Mouse (Mus musculus) heart, postnatal 0 days (tissue): ENCODE results near the gene Rgs9. TPM values are rescaled to one million over a fixed set of nuclear protein-coding genes. Genes with fewer than 3 reads are reported as not detected.

Experiments
- ATAC-seq: fragments of 200-750 bp; cut with Nextera tagmentation; 2 replicates; pipeline ENCODE4 v1.8.0; 2017; ENCODE audit warnings: low read depth, moderate number of reproducible peaks, moderate library complexity; ENCODE audit not compliant: insufficient read depth
- DNase-seq: peaks from one replicate; pipeline ENCODE4 v3.0.0-alpha.2; 2016; ENCODE audit warnings: low spot score
- H3K27ac ChIP-seq: fragments of 300-500 bp; sonication (generic); 2 replicates; pipeline ENCODE4 v1.5.1; 2014; ENCODE audit warnings: low read depth, mild to moderate bottlenecking
- H3K27me3 ChIP-seq: fragments of 300-500 bp; sonication (generic); 2 replicates; pipeline ENCODE4 v1.6.1; 2014; ENCODE audit warnings: low read length, mixed read lengths; ENCODE audit not compliant: control insufficient read depth, insufficient read depth
- H3K36me3 ChIP-seq: fragments of 300-500 bp; sonication (generic); replicated peaks from 2 replicates; pipeline ENCODE4 v1.6.1; 2014; ENCODE audit warnings: low read length, mixed read lengths; ENCODE audit not compliant: control insufficient read depth, insufficient read depth
- H3K4me1 ChIP-seq: fragments of 300-500 bp; sonication (generic); 2 replicates; pipeline ENCODE4 v1.6.1; 2014; ENCODE audit warnings: antibody characterized with exemption; ENCODE audit not compliant: control insufficient read depth, insufficient read depth
- H3K4me2 ChIP-seq: fragments of 300-500 bp; sonication (generic); 2 replicates; pipeline ENCODE4 v1.6.1; 2014; ENCODE audit warnings: low read depth, mild to moderate bottlenecking, low read length, moderate library complexity
- H3K4me3 ChIP-seq: fragments of 300-500 bp; sonication (generic); 2 replicates; pipeline ENCODE4 v1.5.1; 2014; ENCODE audit warnings: low read depth, low read length
- H3K9ac ChIP-seq: fragments of 300-500 bp; sonication (generic); replicated peaks from 2 replicates; pipeline ENCODE4 v1.6.1; 2014; ENCODE audit warnings: low read depth, low read length, mixed read lengths
- H3K9me3 ChIP-seq: fragments of 300-500 bp; sonication (generic); replicated peaks from 2 replicates; pipeline ENCODE4 v1.6.1; 2016; ENCODE audit warnings: low read length; ENCODE audit not compliant: control insufficient read depth
- CTCF ChIP-seq: IDR thresholded peaks from 2 replicates; pipeline ENCODE4 v1.5.1; 2016; ENCODE audit warnings: antibody characterized with exemption, control low read depth, low read depth
- EP300 ChIP-seq: IDR thresholded peaks from 2 replicates; pipeline ENCODE4 v1.6.1; 2016; ENCODE audit warnings: antibody characterized with exemption, low read depth
- WGBS: fragments of 180-500 bp; shearing (Covaris S2); extraction: QIAGEN DNeasy Blood & Tissue Kit; methylation state at CpG from one replicate; pipeline ENCODE4 v1.1.7; 2014; 5-methylcytosine and 5-hydroxymethylcytosine counted together
- polyA plus RNA-seq: library from polyadenylated mRNA; unstranded; fragments of >200 nt; fragmentation: Nextera tagmentation; extraction: Ambion mirVana; gene quantifications from 2 replicates; pipeline ENCODE4 v1.2.1, GENCODE M21; 2015
- total RNA-seq: library from RNA; depleted of rRNA; stranded (reverse); fragments of >200 nt; gene quantifications from 2 replicates; pipeline ENCODE4 v1.2.3, GENCODE M21; 2014; ENCODE audit warnings: low replicate concordance

Gene Rgs9
- total and polyA plus RNA-seq, 2 experiments from 2014 or later: 0.23 to 0.80 TPM

DNA sequence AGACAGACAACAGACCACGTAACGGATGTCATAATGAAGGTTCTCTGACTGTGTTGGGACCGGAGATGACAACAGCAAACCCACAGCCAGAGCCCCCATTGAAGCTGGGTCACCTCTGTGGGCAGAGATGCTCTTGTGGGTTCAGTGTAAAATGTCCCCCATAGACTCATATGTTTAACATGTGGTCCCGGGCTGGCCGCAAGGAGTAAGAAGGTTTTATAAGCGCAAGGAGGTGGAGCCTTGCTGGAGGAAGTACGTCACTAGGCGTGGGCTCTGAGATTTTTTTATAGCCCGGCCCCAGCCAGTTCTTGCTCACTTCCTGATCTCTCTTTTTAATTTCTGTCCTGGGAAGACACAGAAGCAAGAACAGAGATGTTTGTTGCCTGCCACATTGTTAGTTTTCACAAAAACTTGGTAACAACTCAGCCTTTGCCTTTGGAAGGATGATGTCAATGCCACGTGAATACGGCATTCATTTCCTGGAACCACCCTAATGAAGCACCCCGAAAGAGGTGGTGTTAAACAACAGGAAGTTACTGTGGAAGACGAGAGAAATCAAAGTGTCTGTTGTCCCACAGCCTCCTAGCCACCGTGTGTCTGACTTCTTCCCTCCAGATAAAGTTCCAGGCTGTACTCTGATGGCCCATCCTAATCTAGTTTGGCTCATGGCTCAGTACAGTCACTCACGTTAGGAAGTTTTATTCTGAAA is 79.1 kb downstream of the Rgs9 start:
- H3K36me3 ChIP-seq: no peaks in the 10 kb centered on the region
- no peak for DNase-seq
- ATAC-seq: no peak
- no peaks in the 10 kb centered on the region for H3K9me3 ChIP-seq
- no peak overlapping the region for H3K4me2 ChIP-seq
- H3K9ac ChIP-seq: no peak overlapping the region
- H3K27me3 ChIP-seq: peaks cover 4% of the 10 kb centered on the region; the same call in 1 of the 2 replicates
- H3K27ac ChIP-seq: no peak overlapping the region
- no peak for TF ChIP-seq EP300
- no peak for TF ChIP-seq CTCF
- no peaks in the 10 kb centered on the region for H3K4me1 ChIP-seq
- H3K4me3 ChIP-seq: no peak overlapping the region
- 74% methylated on average over 15 of the region's 15 CpGs for WGBS

DNA sequence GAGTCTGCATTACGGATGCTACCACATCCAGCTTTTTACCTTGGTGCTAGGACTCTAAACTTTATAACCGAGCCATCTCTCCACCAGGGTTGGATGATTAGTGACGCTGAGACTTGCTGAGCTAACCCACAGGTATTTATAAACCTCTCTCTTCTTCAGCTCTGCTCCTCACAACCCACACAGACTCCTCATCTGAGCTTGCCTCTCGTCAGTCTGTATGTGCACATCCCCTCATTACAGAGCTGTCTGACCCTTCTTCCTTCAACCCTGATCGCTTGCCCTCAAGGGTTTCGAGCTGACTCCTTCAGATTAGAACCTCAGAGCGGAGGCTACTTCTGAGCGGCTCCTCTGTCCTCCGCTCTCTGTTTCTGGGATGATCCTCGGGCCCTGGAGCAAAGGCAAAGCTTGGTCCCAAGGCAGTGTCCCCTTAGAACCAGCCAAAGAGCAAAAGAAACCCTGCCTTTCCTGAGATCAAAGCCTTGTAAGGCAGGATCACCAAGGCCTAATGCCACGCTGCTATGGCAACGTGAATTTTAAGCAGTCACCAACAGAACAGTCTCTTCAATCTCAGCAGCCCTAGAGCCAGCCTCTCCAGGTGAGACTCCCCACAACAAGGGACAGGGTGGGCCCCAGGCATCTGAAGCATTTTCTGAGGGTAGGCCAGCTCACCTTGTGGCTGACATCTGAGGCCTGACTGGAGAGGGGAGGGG is 79.9 kb downstream of the Rgs9 start:
- no peaks in the 10 kb centered on the region for H3K36me3 ChIP-seq
- H3K9ac ChIP-seq: no peak overlapping the region
- no peak overlapping the region for H3K4me2 ChIP-seq
- no peaks in the 10 kb centered on the region for H3K4me1 ChIP-seq
- H3K4me3 ChIP-seq: no peak overlapping the region
- ATAC-seq: no peak
- peaks cover 4% of the 10 kb centered on the region; the same call in 1 of the 2 replicates for H3K27me3 ChIP-seq
- no peak overlapping the region for H3K27ac ChIP-seq
- 63% methylated on average over 12 of the region's 12 CpGs for WGBS
- no peaks in the 10 kb centered on the region for H3K9me3 ChIP-seq
- DNase-seq: no peak
- no peak for TF ChIP-seq CTCF
- TF ChIP-seq EP300: no peak

DNA sequence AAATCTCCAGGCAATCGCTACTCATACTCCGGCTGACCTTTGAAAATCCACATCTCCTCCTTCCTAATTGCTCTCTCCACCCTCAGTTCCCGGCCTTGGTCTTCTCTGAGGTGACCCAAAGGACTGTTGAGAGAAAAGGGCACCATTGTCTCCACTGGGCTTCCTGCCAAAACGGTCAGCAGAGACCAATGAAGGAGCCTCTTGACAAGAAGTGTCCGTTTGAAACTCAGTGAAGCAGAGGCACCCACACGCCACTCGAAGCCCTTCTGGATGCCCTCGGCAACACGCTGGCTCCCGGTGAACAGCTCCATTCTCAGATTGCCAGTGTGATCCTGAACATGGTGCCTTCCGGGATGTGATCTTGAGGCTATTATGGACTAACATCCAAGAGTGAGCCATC is 87.2 kb downstream of the Rgs9 start:
- ATAC-seq (no peak), DNase-seq (no peak)
- Histone ChIP-seq H3K4me3 (no peak overlapping the region), H3K4me2 (no peak overlapping the region), H3K4me1 (no peaks in the 10 kb centered on the region), H3K27me3 (no peaks in the 10 kb centered on the region), H3K9ac (no peak overlapping the region), H3K27ac (no peak overlapping the region), H3K9me3 (no peaks in the 10 kb centered on the region), H3K36me3 (no peaks in the 10 kb centered on the region)
- 27% methylated on average over 11 of the region's 11 CpGs for WGBS
- TF ChIP-seq CTCF (no peak), EP300 (no peak)

- Histone ChIP-seq H3K9ac (no peak overlapping the region), H3K4me2 (no peak overlapping the region), H3K27ac (no peak overlapping the region), H3K9me3 (no peaks in the 10 kb centered on the region), H3K27me3 (no peaks in the 10 kb centered on the region), H3K4me3 (no peak overlapping the region), H3K36me3 (no peaks in the 10 kb centered on the region), H3K4me1 (no peaks in the 10 kb centered on the region)
- WGBS: 75% methylated on average over 7 of the region's 7 CpGs
- ATAC-seq: no peak
- TF ChIP-seq CTCF: no peak
- no peak for TF ChIP-seq EP300
- no peak for DNase-seq
These were observed 87.6 kb downstream of the Rgs9 start for GRCm38 (mm10) chr11:109210341-109210740.

- H3K27ac ChIP-seq: no peak overlapping the region
- no peaks in the 10 kb centered on the region for H3K9me3 ChIP-seq
- no peak overlapping the region for H3K9ac ChIP-seq
- no peak for ATAC-seq
- no peaks in the 10 kb centered on the region for H3K27me3 ChIP-seq
- WGBS: 24% methylated on average over 13 of the region's 13 CpGs
- no peak overlapping the region for H3K4me3 ChIP-seq
- no peak overlapping the region for H3K4me2 ChIP-seq
- no peak for DNase-seq
- no peaks in the 10 kb centered on the region for H3K36me3 ChIP-seq
- H3K4me1 ChIP-seq: no peaks in the 10 kb centered on the region
- no peak for TF ChIP-seq CTCF
- TF ChIP-seq EP300: no peak
These were observed 91.2 kb downstream of the Rgs9 start for GRCm38 (mm10) chr11:109206732-109207131.

GRCm38 (mm10) chr11:109206028-109206427 is 91.9 kb downstream of the Rgs9 start:
- no peak overlapping the region for H3K4me3 ChIP-seq
- TF ChIP-seq EP300 (no peak), CTCF (no peak)
- no peaks in the 10 kb centered on the region for H3K27me3 ChIP-seq
- no peak overlapping the region for H3K27ac ChIP-seq
- no peak overlapping the region for H3K4me2 ChIP-seq
- H3K9me3 ChIP-seq: no peaks in the 10 kb centered on the region
- H3K4me1 ChIP-seq: no peaks in the 10 kb centered on the region
- DNase-seq (no peak), ATAC-seq (no peak)
- H3K9ac ChIP-seq: no peak overlapping the region
- no peaks in the 10 kb centered on the region for H3K36me3 ChIP-seq
- 88% methylated on average over 1 of the region's 1 CpGs for WGBS
